In the genomic region with DNA sequence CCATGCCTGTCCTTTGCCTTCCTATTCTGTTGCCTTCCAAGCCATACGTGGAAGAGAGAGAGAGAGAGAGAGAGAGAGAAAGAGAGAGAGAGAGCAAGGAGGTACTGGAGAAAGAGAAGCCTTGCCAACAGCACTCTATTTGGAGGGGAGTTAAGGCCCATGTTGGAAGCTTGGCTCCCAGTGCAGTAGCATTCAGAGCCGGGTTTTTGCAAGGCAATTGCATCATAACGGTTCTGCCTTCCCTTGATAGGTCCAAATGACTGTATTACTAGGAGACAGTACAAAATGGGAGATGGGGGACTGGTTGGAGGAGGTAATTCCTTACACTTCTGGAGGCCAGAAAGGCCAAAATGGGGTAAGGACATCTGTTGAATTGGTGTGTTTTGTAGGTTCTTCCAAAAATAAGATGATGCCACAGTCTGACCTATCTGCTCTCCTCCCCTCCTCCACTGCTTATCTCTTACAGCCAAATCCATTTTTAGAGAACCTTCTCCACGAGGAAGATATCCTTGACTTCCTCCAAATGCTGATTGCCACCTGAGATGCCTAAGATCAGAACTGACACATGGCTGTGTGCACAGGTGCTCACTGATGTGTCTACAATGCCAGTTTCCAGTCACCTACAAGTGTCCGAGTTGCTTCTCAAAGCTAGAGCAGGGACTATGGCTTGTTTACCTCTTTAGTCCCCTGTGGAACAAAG, we compare ENCODE assay signal across 18 mouse cellular contexts. TPM values are rescaled to one million over a fixed set of nuclear protein-coding genes. Genes with fewer than 3 reads are reported as not detected.
"Had no signal": no experiment of that assay in that cellular context is flagged by ENCODE, and none has a peak within 500 bp of the region (broad histone marks: within the 10 kb centered on the region; RNA-seq: fewer than 3 reads in every experiment).

No protein-coding gene starts in this region.

- H3K4me2 ChIP-seq: kidney, embryonic 15.5 days; limb, embryonic 13.5 days; midbrain, embryonic 11.5 days; midbrain, embryonic 15.5 days; stomach, embryonic 15.5 days had no signal

- H3K27ac ChIP-seq: kidney, embryonic 15.5 days; limb, embryonic 13.5 days; liver, embryonic 14.5 days; midbrain, embryonic 15.5 days; stomach, embryonic 15.5 days had no signal

- H3K4me3 ChIP-seq: kidney, embryonic 15.5 days; limb, embryonic 13.5 days; midbrain, embryonic 15.5 days; stomach, embryonic 15.5 days had no signal

- H3K36me3 ChIP-seq: kidney, embryonic 15.5 days; limb, embryonic 13.5 days; midbrain, embryonic 15.5 days; stomach, embryonic 15.5 days had no signal

- H3K4me1 ChIP-seq: limb, embryonic 13.5 days; midbrain, embryonic 15.5 days; stomach, embryonic 15.5 days had no signal

- ATAC-seq: midbrain, embryonic 15.5 days had no signal

- H3K9ac ChIP-seq: kidney, embryonic 15.5 days; limb, embryonic 13.5 days; liver, embryonic 14.5 days; midbrain, embryonic 15.5 days; stomach, embryonic 15.5 days had no signal

- DNase-seq: kidney, adult 2 months; kidney, postnatal 14 days; left cerebral cortex, postnatal 4 days; lung, adult 18-20 months; lung, postnatal 14 days; right cerebral cortex, postnatal 14 days; thymus, postnatal 36 days had no signal

- H3K27me3 ChIP-seq: kidney, embryonic 15.5 days; limb, embryonic 13.5 days; midbrain, embryonic 15.5 days; stomach, embryonic 15.5 days had no signal

- H3K9me3 ChIP-seq: kidney, embryonic 15.5 days; limb, embryonic 13.5 days; midbrain, embryonic 15.5 days; stomach, embryonic 15.5 days had no signal

RNA-seq across cellular contexts. Expression of a gene that starts 44.0 kb away (rescaled TPM):
- total RNA-seq: liver, adult 2 months; megakaryocyte, adult 5-6 weeks; monocyte, adult 5-6 weeks had no signal
- polyA plus RNA-seq: kidney, adult 2 months; large intestine, adult 2 months; liver, adult 2 months; midbrain, embryonic 11.5 days; spleen, adult 2 months had no signal
